Mouse (Mus musculus): ENCODE measurements around the gene Crlf1. TPM values are rescaled to one million over a fixed set of nuclear protein-coding genes. Genes with fewer than 3 reads are reported as not detected.

Gene Crlf1
- 1 to 10 TPM; 5.8 to 7.5 TPM for total RNA-seq (2021)
- long read RNA-seq, experiment 1, partial matches to known transcripts, result 0 of 7 reads
- long read RNA-seq, experiment 1, other reads (novel, unspliced or antisense), result 4 of 7 reads
- long read RNA-seq, experiment 2, partial matches to known transcripts, result 1 of 3 reads
- long read RNA-seq, experiment 2, other reads (novel, unspliced or antisense), result 1 of 3 reads

DNA sequence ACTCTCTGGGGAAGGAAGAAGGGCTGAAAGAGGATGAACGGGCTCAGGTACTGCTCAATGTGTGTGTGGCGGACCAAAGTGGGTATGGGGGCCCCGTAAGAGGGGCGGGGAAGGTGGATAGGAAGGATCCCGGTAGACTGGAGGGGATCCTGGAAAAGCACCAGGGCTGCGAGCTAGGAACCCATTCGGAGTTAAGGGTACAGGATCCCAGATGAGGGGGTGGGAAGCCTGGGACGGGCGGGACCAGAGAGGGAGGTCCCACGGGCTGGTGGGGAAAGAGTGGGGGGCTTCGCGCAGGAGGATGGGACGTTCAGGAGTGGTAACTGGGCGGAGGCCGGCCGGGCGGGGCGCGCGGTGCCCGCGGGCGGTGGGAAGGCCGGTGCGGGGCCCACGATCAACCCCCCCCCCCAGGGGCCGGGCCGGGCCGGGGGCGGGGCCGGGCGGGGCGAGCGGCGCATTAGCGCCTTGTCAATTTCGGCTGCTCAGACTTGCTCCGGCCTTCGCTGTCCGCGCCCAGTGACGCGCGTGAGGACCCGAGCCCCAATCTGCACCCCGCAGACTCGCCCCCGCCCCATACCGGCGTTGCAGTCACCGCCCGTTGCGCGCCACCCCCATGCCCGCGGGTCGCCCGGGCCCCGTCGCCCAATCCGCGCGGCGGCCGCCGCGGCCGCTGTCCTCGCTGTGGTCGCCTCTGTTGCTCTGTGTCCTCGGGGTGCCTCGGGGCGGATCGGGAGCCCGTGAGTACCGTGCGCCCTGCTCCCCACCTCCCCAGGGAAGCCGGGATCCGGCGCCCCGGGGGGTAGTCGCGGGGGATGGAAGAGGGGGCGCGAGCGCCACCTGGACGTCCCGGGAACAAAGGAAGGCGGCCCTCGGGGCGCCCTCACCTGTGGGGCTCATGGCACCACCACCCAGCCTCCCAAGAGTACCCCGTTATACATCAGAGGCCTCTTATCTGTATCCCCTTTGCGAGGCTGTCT lies at the start of gene Crlf1:
Crlf1 (plus strand) TSS at position 495 of the 977 bp plus-strand sequence.
- no peak for DNase-seq (ENCODE audit: low spot score in 2 of 2)
- intact Hi-C loops (cut with DNase I), result no loop called here

DNA sequence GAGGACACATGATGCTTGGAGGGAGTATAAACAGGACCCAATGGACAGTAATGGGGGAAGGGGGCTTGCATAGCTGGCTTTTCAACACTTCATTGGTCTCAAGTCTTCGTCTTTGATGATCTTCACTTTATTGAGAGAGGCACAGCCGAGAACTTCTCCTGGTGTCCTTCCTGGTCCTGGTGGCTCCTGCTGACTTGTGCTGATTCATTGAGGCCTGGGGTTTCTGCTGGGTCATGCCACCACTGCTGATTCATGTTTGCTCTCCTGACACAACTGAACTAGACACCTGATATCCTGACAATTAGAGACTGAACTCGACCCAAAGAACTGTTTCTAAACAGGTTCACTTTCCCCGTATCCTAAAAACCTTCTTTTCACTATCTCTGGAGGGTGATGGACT lies 49.6 kb upstream of the Crlf1 start:
- intact Hi-C loops (cut with DNase I), result no loop called here
- no peak for DNase-seq (ENCODE audit: low spot score in 2 of 2)

DNA sequence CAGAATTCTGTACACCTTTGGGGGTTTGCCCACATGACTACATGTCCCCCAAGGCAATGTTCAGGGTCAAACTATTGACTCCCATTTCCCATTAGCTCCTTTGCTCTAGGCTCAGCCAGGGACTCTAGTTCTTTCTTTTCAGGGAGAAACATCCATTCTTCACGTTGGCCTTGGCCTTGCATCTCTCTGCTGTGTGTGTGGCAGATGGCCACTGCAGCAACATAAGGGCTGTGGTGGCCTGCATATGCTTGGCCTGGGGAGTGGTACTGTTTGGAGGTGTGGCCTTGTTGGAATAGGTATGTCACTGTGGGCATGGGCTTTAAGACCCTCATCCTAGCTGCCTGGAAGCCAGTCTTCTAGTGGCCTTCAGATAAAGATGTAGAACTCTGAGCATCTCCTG lies 47.0 kb upstream of the Crlf1 start:
- intact Hi-C loops (cut with DNase I), result loop anchor here (5.0 kb wide), 1 partner anchor 56 kb away; no protein-coding TSS in a partner anchor
- no peak for DNase-seq (ENCODE audit: low spot score in 2 of 2)

DNA sequence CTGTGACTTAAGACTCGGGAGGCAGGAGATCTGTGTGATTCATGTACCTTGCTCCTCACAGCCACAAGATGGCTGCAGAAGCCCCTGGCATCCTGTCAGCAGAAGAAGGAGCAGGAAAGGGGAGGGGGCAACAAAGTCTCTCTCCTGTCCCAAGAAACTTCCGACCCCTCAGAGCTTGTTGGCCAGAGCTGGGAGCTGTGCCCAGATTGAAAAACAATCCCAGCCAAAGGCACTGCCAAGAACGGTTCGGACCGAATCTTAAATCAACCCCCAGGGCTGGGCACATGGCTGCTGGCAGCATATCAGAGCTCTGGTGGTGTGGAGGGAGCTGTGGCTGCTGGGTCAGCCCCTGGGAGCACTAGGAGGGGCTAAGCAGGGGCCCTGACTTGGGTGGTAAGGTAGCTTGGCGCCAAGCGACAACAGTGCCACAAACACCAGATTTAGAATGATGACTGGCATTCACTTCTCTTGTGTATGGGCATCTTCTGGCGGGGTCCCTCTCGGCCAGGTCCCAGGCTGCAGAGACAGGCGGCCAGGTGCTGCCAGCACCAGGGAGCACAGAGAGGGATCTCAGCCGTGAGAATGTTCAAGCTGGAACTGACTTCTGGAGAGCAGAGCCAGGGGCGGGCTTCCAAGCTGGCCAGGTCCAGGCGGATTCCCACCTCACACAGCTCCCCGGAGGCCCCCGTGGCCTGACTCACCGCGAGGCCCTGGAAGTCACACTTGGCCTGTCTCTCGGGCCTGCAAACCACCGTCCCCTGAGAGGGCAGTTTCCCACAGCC lies 45.1 kb upstream of the Crlf1 start:
- peak; percentile 52 to 56 for DNase-seq (ENCODE audit: low spot score in 2 of 2)
- intact Hi-C loops (cut with DNase I), result loop anchor here (5.0 kb wide), 1 partner anchor 54 kb away; no protein-coding TSS in a partner anchor

DNA sequence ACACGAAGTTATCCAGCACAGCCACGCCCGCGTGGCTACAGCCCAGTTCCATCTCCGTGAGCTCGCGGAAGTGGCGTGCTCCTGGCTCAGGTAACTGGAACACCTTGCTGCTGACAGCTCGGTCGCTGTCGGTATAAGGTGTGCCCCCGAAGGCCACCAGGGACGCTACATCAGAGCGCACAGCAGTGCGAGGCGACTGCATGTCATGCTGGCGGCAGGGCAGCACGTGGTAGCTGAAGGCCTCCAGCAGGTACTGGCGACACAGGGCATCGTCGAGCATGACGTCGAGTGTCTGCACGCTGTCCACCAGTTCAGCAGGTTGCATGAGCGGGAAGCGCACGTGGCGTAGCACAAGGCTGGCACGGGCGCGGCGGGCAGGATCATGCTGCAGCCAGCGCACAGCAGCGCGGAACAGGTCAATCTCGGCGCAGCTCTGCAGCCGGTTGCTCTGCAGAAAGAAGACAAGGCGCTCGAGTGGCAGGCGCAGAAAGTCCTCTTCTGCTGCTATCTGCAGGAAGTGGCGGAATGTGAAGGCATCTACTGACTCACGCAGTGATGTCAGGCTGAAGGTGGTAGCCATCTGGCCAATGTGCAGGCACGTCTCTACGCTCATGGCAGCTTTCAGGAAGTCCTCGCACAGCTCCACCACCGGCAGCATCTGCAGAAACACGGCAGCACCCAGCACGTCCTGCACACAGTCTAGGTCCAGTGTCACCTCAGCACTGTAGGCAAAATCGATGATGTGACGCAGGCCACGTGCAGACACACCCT lies 40.6 kb upstream of the Crlf1 start:
- intact Hi-C loops (cut with DNase I), result no loop called here
- peak in 1 of 2 experiments; percentile 31 for DNase-seq (ENCODE audit: low spot score in 2 of 2)

DNA sequence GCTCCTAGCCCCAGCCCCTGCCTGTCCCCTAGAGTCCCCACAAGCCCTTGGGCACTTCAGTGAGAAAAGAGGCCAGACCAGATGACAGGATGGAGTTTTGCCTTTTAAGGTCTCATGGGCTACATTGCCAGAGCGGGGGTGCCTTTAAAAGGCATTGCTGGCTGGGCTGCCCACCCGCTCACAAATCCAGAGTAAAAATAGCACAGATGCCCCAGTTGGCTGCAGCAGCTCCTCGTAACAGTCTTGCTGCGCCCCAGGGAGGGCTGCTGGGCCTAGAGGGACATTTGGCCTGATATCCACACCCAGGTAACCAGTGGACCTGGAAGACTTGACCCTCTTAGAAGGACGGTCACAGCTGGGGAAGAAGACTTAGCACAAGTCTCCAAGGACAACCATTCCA lies 39.1 kb upstream of the Crlf1 start:
- DNase-seq (ENCODE audit: low spot score in 2 of 2), result peak; percentile 51 to 68
- intact Hi-C loops (cut with DNase I), result no loop called here

DNA sequence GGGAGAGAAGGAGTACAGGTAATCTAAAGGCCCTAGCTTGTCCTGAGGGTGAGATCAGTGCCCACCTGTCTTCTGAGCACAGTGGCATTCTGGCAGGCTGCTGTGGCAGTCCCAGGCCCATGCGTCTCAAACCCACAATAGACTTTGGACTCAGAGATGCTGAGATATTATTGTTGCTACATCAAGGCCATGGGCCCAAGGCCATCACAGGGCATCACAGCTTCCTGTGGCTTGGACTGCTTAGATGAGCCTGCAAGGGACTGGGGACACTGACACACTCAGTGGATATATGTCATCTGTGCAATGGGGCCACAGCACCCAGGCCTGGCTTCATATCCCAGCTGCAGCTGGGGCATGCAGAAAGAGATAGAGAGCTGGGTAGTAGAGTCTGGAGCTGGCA lies 36.0 kb upstream of the Crlf1 start:
- intact Hi-C loops (cut with DNase I), result no loop called here
- DNase-seq (ENCODE audit: low spot score in 2 of 2), result no peak

DNA sequence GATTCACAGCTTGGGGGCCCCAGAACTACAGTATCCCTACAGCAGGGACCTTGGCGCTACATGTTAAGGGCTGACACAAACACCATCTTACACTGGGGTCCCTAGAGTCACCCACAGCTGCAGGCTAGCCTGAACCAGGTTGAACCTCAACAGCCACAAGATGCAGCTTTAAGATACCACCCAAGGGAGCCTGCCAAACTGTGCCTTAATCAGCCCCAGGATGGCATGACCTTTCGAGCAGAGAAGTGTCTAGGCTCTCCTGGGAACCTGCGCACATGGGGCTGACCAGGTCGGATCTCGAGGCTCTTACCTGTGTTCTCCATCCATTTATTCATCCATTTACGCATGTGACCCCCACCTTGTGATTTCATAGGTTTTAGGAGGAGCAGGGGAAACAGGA lies 35.1 kb upstream of the Crlf1 start:
- DNase-seq (ENCODE audit: low spot score in 2 of 2), result no peak
- intact Hi-C loops (cut with DNase I), result no loop called here

DNA sequence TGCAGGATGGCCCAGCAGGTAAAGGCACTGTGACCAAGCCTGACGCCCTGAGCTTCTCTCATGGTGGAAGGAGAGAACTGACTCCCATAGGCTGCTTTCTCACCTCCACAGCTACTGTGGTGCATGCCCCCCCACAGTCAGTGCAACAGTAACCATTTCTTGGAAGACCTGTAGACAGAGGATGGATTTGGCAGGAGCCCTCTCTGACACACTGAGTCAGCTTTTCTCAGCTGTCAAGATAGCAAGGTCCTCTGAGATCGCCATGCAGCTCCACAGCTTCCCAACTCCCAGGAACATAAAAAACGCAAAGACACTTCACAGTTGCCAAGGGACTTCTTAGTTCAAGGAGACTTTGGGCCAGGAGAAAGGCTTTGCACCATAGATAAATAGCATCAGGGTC lies 34.5 kb upstream of the Crlf1 start:
- DNase-seq (ENCODE audit: low spot score in 2 of 2), result no peak
- intact Hi-C loops (cut with DNase I), result no loop called here

DNA sequence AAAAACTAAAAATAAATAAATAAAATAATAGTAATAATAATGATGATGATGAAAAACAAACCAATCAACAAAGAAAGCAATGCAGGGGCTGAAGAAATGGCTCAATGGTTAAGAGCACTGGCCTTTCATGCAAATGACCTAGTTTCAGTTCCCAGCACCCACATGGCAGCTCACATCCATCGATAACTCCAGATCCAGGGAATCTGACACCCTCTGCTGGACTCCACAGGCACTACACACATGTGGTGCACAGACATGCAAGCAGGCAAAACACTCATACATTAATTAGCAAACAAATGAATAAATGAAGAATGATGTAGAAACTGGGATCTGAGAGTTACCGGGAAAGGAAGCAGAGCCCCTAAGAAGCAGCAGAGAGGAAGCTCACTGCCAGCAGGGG lies 33.3 kb upstream of the Crlf1 start:
- intact Hi-C loops (cut with DNase I), result no loop called here
- no peak for DNase-seq (ENCODE audit: low spot score in 2 of 2)

DNA sequence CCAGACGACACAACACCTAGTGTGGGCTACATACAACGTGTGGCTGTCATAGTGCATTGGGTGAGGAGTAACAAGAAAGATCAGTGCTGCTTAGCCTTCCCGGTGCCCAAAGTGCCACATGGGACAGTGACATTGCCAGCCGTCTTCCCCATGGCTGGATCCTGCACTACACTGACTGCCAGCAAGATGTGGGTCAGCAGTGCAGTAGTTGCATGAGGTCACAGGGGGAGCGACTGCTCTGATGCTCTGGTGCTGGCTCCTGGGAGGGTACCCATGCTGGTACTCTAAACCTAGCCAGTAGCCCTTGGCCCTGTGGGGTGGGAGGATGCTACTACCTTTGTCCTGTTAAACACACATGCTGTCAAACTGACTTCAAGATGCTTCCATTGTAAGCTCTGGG lies 32.8 kb upstream of the Crlf1 start:
- intact Hi-C loops (cut with DNase I), result no loop called here
- no peak for DNase-seq (ENCODE audit: low spot score in 2 of 2)

DNA sequence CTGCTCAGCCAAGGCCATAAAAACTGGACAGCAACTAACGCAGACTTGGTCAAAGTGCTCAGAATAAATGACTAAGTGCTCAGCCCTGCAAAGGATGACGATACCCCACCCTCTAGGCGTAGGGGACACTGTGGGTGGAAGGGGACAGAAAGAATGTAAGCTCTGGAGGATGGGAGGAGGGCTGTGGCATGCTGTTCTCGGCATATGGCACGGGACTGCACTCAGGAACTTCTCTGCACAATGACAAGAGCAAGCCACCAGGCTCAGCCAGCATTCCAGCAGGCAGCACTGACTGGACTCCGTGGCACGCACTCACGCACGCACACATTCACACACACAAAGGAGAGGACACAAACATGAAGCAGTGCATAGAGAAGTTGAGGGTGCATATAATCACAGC lies 32.4 kb upstream of the Crlf1 start:
- intact Hi-C loops (cut with DNase I), result no loop called here
- no peak for DNase-seq (ENCODE audit: low spot score in 2 of 2)

DNA sequence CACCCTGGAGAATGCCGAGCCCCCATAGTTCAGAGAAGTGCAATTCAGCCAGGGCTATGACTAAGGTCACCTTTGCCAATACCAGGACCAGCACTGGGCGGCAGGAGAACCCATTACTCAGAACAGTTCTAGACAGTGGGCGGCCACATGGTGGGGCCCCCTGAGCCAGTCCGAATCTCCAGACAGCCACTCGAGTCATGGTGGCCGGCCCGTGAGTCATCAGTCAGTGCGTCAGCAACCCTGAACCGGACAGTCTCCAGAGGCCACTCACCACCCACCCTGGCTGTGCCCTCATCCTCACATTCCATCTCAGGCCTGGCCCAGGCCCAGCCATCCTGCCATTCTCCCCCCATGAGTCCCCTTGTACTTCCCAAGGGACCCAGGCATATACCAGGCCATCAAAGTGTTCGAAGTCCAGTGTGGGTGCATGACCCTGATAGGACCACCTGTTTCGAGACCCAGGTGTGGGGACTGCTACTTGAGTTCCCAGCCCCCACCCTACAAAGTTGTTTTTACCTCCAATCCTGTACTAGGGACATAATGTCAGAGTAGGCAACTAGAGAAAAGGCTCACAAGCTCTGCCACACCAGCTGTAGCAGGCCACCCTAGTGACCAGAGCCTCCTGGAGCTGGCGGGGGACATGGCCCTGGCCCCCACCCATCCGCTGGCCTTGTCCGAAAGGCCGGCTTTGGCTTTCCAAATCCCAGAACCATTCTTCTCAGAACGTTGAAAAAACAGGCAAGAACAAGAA lies 31.0 kb upstream of the Crlf1 start:
- intact Hi-C loops (cut with DNase I), result no loop called here
- DNase-seq (ENCODE audit: low spot score in 2 of 2), result no peak

DNA sequence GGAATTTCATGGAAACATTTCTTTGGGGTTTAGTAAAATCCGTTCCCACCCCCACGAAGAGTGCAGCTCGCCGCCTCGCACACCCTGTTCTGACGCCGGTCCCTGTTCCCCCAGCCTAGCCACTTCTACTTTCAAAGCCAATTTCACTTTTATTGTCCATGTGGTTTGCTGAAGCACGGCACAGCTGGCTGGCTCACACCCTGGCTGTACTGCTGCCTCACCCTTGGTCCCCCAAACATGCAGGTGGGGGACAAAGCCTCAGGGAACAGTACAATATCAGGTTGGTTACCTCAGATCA lies 30.5 kb upstream of the Crlf1 start:
- no peak for DNase-seq (ENCODE audit: low spot score in 2 of 2)
- intact Hi-C loops (cut with DNase I), result no loop called here

DNA sequence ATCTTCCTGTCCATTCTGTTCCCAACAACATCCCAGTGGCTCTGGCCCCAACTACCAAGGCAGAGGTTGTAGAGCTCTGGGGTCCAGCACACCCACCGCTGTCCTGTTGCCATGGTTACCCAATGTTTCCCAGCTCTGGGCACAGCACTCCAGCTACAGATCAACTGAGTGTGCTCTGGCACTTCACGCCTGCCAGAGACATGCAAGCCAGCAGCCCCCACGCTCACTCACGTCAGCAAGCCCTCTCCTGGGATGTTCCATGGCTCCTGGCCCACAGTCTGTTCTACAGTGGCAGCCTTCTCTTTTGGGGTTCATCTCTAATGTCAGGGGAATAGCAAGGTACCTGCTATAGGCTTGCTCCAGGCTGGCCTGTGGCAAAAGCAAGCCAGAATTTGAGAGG lies 29.7 kb upstream of the Crlf1 start:
- intact Hi-C loops (cut with DNase I), result no loop called here
- DNase-seq (ENCODE audit: low spot score in 2 of 2), result peak; percentile 60 to 86

DNA sequence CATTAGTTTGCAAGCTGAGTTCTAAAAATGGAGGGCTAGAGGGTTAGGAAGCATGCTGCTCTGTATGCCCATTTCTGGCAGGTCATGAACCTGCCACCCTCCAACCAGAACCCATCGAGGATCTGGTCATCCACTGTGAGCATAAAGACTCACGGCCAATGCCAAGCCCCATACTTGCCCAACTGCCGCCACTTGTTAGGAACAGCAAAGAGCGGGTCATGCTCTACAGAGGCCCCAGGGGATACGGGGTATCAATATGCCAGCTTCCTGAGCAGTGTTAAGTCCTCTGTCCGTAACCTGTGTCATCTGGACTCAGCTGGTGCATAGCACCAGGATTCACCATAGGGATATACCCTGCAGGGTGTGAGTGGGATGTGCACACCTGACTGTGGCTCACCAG lies 28.8 kb upstream of the Crlf1 start:
- intact Hi-C loops (cut with DNase I), result no loop called here
- DNase-seq (ENCODE audit: low spot score in 2 of 2), result no peak

DNA sequence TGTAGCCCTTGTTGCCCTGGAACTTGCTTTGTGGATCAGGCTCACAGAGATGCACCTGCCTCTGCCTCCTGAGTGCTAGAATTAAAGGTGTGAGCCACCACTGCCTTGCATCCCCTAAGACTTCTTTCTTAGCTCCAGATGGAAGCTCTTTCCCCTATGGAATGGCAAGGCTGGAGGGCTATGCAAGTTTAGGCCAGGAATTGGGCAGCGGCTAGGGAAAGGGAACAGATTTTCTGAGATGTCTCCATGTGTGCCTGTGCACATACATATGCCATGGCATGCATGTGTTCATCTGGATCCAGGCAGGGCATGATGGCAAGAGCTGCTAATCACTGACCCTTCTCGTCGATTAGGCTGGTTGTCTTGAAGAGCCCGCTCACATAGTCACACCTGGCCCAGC lies 27.3 kb upstream of the Crlf1 start:
- no peak for DNase-seq (ENCODE audit: low spot score in 2 of 2)
- intact Hi-C loops (cut with DNase I), result no loop called here

DNA sequence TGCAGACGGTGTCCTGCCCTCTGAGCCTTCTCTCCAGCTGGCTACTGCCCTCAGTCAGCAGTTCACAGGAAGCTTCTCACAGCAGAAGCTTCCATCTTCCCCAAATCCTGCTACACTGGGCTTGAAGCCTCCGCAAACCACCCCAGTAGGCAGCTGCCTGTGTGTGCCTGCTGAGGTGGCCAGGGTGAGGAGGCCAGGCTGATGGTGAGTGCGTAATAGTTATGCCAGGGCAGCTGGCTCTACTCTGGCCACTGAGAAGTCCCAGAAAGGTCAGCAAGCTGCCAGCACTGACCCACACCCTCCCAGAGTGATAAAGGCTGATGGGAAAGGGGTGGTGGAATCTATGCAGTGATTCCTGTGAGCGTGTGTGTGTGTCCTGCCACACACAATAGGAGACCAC lies 26.7 kb upstream of the Crlf1 start:
- intact Hi-C loops (cut with DNase I), result no loop called here
- DNase-seq (ENCODE audit: low spot score in 2 of 2), result no peak

DNA sequence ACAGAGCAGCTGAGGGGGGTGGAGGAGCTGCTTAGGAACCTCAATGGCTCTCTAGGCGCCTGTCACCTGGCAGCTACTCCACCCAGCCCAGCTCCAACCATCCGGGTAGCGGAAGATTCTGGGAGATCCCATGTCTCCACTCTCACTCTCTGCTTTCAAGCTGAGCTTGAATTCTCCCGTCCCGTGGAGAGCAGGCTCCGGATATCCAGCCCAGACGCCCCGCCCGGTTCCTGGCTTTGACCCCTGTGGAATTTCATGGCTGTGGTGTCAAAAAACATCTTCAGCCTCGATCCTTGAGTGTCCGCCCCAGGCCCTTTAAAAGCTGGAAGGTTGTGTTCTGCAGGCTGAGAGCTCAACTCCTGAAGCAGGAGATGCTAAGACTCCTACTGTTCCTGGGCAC lies 26.2 kb upstream of the Crlf1 start:
- intact Hi-C loops (cut with DNase I), result no loop called here
- no peak for DNase-seq (ENCODE audit: low spot score in 2 of 2)

Data from left cerebral cortex, postnatal 14 days (tissue).